Mouse (Mus musculus) left cerebral cortex, adult 18-20 months (tissue): ENCODE data around the gene Agap3. TPM values are rescaled to one million over a fixed set of nuclear protein-coding genes. Genes with fewer than 3 reads are reported as not detected.

ENCODE experiments used
- DNase-seq, 2 experiments: peaks; one replicate each; pipeline ENCODE4 v3.0.0; 2021 to 2022; ENCODE audit warnings: low spot score in 2 of 2, mixed read lengths in 1 of 2
- total RNA-seq, 2 experiments: library from RNA; stranded (reverse); gene quantifications; 2 replicates each; pipeline ENCODE4 v1.2.3; 2021

The Agap3 gene
- total RNA-seq, 2 experiments from 2014 or later: 517 to 575 TPM

DNA sequence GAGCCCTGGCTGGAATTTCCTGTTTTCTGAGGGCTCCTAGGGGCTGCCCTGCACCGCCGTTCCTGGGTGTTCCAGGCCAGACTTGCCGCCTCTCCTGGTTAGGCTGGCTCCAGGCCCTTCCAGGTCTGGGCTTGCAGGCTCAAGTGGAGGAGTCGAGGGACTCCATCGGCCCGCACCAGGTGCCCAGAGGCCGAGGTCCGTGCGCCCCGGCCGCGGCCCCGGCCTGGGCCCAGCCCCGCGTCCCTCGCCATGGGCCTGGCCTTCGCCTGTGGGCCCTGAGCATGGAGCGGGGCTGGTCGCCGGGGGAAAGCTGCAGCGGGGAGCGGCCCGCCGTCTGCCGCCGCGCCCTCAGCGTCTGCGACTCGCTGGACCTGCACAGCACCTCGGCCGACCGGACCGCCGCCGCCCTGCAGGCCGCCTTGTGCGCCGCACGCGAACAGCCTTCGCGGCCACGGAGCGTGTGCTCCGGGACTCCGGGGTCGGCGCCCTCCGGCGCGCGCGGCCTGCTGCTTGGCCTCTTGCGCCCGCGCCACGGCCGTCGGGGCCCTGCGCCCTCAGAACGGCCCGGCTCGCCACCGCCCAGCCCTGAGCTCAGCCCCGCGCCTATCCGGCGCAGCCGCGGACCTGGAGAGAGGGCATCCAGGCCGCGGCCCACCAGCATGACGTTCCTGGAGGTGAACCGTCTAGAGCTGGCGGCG, 22.2 kb downstream of the Agap3 start:
- no peak for DNase-seq

DNA sequence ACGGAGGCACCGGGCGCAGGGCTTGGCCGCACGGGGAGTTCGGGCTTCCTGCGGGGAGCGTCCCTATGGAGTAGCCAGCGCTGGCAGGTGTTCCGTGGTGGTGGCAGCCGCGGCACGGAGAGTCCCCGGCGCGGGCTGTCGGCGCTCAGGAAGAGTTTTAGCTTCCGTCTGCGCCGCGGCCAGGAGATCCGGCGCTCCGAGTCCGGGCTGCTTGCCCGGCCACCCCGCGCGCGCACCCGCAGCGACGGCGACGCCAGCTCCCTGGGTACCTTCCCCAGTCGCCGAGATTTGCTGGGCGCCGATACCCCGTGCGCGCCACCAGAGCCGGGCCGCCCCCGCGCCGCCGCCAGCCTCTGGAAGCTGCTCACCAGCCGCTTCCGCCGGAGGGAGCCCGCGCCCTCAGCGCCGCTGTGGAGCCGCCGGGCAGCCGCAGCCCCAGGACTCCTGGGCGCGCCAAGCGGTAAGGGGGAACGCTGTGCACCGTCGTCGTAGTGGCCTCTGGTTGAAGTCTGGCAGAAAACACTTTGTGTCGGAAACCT, 22.8 kb downstream of the Agap3 start:
- peak; percentile 76 to 87 for DNase-seq

DNA sequence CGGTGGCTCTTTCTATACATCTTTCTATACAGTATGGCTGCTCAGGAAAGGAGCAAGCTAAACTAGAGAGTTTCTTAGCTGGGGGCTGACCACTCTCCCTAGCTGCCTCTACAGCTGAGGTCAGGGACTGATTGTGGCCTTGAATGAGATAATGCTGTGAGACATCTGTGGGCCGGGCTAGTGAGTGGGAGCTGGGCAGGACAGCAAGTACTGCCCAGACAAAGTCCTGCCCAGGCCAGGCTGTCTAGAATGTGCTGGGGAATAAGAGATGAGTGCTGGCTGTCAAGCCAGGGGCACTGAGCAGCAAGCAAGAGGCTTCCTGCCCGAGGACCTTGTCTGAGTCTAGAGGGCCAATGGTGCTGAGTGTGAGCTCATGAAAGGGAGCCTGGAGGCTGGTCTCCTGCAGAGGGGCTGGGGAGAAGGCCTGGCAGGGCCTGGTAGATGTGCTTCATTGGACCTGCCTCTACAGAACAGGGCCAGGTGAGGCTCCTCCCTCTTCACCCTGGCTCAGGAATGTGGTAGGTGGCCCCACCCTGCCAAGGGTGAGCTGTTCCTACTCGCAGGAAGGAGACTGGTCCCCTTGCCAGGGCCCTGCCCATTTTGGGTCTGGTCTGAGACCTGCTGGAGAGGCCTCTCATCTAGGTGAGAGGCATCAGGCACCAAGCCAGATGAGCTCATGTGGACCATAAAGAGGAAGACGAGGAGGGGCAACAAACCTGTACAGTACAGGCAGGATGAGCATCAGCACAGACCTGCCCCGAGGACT, 23.7 kb downstream of the Agap3 start:
- no peak for DNase-seq

DNA sequence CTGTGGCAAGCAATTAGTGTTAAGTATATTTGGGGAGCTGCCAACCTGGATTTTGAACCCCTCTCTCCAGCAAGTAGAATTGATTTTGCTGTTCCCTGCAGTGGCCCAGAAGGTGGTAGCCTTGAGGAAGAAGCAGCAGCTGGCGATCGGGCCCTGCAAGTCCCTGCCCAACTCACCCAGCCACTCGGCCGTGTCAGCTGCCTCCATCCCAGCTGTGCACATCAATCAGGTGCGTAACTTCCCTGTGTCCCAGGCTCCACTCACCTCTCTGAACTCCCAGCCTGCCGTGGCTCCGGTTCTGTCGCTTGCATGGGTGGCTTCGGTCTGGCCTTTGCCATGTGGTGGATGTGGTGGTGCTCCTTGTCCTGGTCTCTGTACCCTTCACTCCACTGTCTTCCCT, 25.9 kb downstream of the Agap3 start:
- DNase-seq: no peak

DNA sequence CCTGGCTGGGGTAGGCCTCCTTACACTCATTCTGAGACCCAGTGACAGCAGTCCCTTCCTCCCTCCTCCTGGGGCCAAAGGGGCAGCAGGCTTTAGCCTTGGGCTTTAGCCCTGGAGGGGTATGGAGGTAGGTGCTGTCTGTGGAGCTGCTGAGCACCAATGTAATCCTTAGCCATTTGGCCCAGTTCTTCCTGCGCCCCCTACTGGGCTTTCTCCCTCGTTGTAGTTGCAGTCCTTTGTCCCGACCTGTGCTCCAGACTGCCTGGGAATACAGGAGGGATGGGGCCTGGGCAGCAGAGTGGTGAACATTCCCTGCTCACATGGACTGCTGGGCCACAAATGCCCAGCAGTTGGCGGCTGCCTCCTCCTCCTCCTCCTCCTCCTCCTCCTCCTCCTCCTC, 29.7 kb downstream of the Agap3 start:
- peak; percentile 68 to 72 for DNase-seq

DNA sequence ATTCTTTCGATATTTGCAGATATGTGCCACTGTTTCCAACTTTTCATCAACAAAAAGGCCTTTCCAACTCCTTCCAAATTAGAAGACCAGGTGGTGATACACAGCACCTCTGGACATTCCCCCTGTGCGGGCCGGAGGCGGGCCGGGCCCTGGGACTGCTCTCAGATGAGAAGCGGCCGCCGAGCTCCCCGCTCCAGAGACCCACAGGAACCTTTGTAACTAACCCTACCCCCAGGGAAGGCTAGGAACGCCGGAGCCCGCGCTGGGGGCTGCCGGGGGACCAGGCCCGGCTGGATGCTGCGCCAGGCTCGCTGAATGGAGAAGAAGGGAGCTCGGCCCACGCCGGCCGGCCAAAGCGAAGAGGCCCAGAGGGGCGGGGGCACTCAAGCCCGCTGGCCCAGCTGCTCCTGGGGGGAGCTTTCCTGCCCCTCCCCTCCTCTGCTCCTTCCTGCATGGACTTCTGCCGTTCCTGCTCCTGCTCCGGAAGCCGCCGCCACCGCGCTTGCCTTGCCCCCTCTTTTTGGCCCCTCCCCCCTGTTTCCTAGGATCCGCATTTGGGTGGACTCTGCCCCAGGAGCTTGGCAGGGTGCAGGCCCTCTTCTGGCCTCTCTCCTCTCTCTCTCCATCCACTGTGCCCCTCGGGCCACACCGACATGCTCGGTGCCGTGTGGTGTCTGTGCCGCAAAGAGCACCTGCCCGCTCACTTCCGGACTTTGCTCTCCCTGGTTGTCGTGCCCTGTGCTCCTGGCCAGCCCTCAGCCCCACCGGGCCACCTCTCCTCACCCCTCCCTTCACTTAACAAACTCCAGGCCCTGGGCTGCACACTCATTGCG, 30.5 kb downstream of the Agap3 start:
- DNase-seq: no peak

DNA sequence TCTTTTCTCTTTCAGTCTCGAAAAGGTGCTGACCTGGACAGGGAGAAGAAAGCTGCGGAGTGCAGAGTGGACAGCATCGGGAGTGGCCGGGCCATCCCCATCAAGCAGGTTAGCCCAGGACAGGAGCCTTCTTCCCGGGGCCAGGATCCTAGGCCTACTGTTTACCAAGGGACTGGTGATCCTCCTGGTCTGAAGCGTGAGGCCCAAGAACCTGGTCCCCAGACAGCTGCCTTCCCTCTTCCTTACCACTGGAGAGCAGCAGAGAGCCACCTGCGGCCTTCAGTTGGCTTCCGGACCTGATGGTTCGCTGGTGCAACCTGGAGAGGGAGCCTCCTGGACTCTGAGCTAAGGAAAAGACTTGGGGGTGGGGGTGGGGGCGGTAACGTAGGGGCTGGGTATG, 31.3 kb downstream of the Agap3 start:
- peak; percentile 70 to 77 for DNase-seq

DNA sequence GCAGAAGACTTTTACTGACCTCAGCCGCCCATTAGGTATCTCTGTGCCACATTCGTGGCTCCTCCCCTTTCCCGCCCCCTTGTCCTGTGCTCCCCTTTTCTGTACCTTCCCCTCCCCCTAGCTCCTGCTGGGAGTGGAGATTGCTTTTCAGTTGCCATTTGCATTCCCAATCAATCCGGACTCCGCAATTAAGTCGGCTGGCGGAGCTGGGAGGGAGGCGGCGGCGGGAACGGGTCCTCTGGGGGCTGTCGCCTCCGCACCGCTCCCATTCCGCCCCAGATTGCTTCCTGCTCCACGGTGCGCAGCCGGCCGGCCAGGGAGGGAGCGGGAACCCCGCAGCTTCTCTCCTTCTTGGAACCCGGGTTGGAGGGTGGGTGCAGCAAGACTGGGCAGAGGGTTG, 33.0 kb downstream of the Agap3 start:
- no peak for DNase-seq

DNA sequence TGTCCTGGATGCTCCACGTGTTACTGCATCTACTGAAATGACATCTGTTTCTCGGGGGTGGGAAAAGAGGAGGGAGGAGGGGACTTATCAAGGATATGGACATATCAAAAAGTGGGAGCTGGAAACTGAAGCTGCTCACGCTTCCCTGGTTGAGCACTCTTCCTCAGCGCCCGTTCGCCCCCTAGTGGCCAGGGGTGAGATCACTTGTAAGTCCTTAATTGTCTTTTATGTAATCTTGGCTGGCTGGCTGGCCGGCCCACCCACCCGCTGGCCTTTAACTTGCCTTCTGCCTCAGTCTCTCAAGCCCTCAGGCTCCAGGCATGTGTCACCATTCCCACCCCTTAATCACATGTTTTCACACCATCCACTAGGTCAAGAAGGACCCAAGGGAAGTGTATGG, 34.1 kb downstream of the Agap3 start:
- peak; percentile 92 to 96 for DNase-seq

DNA sequence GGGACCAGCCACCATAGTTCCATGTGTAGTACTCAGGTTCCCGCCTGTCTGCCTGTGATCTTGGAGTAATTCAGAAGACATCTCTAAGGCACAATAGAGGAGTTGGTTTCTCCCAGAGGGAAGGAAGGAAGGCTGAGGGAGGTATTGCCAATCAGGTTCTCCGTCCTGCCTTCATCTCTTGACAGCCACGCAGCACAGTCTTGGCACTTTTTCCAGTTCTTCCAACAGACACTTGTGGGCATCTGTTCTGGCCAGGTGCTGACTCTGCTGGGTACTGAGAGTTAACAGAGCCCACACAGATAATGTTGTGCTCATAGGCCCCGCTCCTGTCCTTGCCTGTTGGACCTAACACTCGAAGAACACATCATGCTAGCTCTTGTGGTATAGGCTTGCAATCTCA, 34.8 kb downstream of the Agap3 start:
- no peak for DNase-seq

DNA sequence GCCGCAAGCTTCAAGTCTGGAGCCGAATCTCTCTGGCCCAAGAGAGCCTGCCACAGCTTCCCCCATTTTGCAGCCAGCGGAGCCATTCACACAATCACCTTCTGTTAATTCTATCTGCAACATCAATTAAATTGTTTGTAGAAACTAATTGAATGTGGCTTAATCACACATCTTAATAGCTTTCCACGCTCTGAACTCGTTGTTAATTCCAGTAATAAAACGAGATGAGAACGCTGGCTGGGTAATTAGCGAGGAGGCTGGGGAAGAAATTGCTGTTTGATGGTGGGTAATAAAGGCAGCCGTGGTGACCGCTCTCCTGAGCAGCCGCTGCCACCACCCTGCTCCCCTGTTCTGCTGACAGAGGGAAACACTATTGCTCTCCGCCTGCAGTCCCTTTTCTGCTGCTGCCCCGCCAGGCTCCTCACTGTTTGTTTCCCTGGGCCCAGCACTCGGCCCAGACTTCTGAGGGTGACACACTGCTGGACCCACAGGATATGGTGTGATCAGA, 38.5 kb downstream of the Agap3 start:
- DNase-seq: no peak

DNA sequence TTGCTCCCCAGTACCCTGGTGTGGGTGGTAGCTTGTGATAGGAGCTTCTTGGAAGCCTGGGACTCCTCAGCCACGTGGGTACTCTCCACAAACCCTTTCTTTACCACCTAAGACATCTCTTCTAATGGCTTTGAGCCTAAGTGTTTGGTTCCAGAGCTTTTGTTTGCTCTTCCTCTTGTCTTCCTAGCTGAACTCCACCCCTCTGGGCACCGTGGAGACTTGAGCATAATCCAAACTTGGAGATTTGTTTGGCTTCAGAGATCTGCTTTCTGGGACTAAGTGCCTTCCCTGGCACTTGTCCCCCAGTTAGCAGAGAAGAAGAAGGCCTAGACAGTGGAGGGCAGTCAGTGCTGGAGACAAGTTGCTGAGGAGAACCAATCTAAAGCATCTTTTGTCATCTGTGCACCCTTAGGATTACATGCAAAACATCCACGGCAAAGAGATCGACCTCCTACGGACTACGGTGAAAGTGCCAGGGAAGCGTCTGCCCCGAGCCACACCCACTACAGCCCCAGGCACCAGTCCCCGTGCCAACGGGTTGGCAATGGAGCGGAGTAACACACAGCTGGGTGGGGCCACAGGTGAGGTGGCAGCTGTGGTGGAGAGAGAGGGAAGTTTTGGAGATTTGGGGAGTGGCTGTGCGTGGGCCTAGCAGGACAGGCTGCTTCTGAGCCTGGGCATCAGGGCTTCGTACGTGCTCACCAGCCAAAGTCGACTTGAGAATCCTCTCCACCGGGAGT, 40.7 kb downstream of the Agap3 start:
- no peak for DNase-seq

DNA sequence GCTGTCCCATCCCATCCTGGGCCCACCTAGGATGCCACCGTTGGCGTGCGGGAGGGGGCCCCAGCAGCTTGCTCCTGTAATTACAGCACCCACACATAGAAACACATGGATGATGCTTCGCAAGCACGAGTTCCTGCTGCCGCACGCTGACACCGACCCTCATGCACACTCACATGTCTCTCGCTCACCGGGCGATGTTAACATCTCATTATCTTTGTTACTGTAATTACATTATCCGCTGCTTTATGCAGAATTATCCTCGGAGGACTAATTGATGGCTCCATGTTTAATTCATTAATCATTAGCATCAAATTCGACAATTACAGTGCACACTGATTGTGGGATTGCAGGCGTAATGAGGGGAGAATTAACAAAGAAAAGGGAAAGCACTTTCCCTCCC, 43.0 kb downstream of the Agap3 start:
- DNase-seq: no peak

DNA sequence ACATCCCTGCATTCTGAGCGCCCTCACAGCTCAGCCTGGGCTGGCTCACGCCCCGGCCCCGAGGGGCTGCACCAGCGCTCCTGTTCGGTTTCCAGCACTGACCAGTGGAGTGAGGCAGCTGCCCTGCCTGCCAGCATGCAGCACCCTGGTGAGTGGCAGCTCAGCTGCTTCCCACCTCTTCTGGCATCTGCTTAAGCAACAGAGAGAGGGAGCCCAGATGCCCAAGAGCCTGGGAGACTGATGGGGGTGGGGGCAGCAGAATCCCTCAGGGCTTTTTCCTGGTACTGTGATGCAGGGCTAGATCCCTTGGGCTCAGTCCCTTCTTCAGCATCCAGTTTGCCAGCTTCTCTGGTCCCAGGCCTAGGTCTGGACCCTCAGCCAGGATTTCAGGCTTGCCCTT, 44.8 kb downstream of the Agap3 start:
- no peak for DNase-seq

DNA sequence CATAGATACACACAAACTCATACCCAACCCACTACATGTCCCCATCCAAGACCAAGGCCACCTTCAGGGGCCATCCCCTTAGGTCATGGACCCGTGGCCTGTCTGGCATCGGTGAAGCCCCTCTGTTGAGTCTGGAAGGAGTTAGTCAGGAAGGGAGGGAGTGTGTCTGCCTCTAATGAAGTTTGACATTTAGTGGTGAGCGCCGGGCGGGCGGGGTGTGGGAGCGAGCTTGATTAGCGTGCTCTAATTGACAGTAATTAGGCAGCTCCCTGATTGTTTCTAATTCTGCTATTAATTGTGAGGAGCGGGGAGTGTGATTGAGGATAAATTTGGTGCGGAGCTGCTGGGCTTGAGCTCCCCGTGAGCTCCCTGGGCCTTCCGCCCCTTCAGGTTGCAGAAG, 45.5 kb downstream of the Agap3 start:
- no peak for DNase-seq

DNA sequence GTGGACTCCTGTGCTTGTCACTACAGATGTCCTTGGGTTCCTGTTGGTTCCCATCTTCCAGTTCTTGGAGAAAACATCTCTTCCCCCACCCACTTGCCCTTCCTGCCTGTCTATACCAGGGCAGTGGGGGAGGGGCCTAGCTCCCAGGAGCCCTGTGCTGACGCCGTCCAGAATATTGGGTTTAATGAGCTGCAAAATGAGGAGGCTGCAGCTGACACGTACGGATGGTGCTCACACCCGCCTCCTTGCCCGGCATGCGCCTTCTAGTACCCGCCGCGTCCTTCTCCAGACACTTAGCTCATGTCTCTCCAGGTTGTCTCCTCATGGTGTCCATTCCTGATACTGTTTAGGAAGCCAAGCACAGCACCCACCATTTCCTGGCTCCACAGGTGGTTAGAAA, 47.1 kb downstream of the Agap3 start:
- DNase-seq: peak; percentile 54 to 64

DNA sequence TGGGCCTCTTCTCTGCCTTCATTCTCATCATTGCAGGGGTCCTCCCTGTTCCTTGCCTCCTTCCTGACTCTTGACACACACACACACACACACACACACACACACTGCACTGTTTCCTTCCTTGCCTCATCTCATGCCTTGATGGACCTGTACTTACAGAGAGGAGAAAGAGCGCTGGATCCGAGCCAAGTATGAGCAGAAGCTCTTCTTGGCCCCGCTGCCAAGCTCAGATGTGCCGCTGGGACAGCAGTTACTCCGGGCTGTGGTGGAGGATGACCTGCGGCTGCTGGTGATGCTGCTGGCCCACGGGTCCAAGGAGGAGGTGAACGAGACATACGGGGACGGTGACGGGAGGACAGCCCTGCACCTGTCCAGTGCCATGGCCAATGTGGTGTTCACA, 48.9 kb downstream of the Agap3 start:
- DNase-seq: no peak

DNA sequence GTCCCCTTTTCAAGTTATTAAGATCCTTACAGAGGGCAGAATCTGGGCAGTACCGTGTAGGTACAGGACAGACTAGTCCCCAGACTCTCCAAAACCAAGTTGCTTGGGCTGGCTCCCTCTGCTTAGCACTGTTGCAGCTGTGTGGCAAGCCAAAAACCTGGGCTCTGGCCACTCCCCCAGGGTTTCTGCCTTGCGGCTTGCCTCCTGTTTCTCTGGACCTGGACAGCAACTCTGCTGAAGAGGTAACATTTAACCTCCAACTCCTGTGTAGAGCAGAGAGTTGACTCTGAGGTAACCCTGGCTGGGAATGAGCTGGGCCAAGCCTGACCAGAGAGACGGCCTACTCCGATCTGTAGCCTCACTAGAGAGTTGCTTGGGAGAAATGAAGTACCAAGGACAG, 50.8 kb downstream of the Agap3 start:
- no peak for DNase-seq

DNA sequence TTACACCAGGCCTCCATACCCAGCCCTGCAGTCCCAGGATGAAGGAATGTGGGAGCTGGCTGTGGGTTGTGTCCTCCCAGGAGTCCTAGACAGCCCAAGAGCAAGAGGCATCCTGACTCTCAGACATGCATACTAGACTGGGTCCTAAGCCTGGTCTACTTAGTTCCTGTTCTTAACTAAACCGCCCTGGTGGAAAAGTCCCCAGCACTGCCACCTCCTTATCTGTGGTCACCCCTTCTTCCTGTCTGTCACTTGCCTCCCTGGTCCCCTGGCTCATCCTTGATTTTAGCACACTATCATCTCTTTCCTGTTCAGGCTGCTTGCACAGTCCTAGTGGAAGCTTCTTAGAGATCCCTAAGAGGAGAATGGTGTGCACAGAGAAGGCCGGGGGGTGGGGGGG, 53.5 kb downstream of the Agap3 start:
- no peak for DNase-seq

DNA sequence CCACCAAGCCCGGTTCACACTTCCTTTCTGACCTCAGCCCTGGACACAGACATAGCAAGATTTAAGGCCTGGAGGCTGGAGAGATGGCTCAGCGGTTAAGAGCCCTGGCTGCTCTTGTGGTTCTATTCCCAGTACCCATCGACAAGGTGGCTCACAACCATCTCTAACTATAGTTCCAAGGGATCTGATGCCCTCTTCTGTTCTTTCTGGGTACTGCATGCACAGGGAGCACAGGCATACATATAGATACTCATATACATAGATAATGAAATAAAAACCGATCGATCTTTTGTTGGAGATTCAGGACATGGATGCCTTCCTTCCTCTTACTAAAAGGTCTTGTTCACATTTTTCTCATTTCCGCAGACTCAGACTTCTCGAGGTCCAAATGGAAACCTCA, 56.4 kb downstream of the Agap3 start:
- DNase-seq: no peak

DNA sequence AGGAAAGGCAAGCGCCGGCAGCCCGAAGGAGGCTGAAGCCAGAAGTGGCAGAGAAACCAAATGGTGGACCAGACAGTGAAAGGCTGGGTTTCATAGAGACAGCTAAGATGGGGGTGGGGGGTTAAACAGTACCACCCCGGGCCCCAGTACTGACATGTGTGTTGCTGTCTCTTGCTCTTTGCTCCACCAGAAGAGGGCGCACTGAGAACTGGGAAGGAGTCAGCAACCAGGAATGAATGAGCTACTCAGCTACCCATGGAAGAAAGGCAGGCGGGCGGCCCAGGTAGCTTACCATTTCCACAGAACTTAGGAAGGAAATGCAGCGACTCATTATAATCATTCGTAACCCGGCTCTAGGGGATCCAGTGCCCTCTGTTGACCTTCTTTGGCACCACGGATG, 58.7 kb downstream of the Agap3 start:
- DNase-seq: peak in 1 of 2 experiments; percentile 65
